Mouse (Mus musculus): ENCODE measurements around the gene Cops7b.

DNA sequence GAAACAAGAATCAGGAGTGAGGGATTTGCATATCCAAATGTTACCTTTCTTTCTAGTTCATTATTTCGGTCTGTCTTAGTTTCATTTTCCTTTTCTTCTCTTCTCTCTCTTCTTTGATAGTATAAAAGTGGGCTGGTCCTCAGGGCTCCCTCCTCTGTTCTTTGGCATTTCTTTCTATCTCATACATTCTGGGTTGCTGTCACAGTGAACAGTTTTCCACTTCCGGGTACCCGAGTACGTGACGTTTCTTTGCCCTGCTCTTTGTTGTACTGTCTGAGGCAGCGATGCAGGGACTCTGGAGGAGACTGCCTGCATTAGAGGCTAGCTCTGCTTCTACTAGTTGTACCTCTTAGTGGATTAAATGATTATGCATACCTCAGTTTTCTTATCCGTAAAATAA lies 11.8 kb downstream of the Cops7b start:
- no peak for TF ChIP-seq POLR2A (IDR thresholded peaks at IDR 0.05; ENCODE audit: low read depth, low read length)
- TF ChIP-seq CTCF (conservative IDR thresholded peaks at IDR 0.05; ENCODE audit: insufficient read depth, insufficient read length, low read depth, low read length): no peak

Data from kidney, adult 2 months (tissue).